Mouse (Mus musculus) kidney, adult 2 months (tissue): ENCODE results near the gene Zdhhc12.

Experiments used
- CTCF ChIP-seq: fragments of 200-500 bp; conservative IDR thresholded peaks from 2 replicates; pipeline ENCODE4 v1.5.1; 2011; ENCODE audit warnings: low read depth, mild to moderate bottlenecking, control low read depth, low read length, moderate library complexity, mixed read lengths; ENCODE audit not compliant: insufficient read depth, insufficient read length
- POLR2A ChIP-seq: fragments of 200-500 bp; IDR thresholded peaks from one replicate; pipeline ENCODE4 v1.6.1; 2011; ENCODE audit warnings: low read depth, low read length, control low read depth

DNA sequence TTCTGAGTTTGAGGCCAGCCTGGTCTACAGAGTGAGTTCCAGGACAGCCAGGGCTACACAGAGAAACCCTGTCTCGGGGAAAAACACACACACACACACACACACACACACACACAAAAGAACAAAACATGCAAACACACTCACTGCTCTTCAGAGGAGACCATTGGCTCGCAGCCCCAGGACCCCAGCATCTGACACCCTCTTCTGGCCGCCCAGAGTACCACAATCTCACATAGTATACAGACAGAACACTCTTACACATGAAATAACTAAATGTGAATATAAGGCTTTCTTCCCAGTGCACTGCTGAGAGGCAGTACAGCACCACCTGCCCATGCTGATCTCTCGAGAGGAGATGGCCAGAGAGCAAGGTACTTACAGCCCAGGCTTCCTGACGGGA is 48.9 kb downstream of the Zdhhc12 start:
- TF ChIP-seq CTCF (no peak), POLR2A (no peak)
